Mouse (Mus musculus): ENCODE measurements at regions not wholly inside any gene's neighbourhood (a gene's known extent, or its start where the extent isn't known, plus 50 kb on each side); places are given as distances from the start of the nearest gene placed in this dataset.

GRCm38 (mm10) chr4:9185156-9185875 lies 946.5 kb upstream of the Car8 start:
- no peak for TF ChIP-seq CTCF (IDR thresholded peaks at IDR 0.05; ENCODE audit: control insufficient read depth, insufficient read depth, insufficient replicate concordance, low read depth, low read length)
- no peak for TF ChIP-seq POLR2A (IDR thresholded peaks at IDR 0.05; ENCODE audit: control insufficient read depth, low read depth, low read length)

Measured in testis, adult 2 months (tissue).